Mouse (Mus musculus): ENCODE data around the gene Smchd1. TPM values are rescaled to one million over a fixed set of nuclear protein-coding genes. Genes with fewer than 3 reads are reported as not detected.

Gene Smchd1
- polyA plus RNA-seq, 1 experiment from 2014 or later, result 42.8 TPM

DNA sequence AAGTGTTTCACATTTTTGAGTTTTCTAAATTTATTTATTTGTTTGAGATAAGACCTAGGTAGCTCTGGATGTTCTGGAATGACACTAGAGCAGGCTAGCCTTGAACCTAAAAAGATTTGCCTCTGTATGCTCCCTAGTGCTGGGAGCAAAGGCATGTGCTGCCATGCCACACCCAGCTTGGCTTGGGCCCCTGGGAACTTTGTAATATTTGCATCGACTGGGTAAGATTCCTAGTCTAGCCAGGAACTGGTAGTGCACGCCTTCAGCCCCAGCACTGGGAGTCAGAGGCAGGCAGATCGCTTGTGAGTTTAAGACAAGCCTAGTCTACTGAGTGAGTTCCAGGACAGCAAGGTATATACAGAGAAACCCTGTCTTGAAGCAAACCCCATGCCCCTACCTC, 87.7 kb downstream of the Smchd1 start:
- Histone ChIP-seq H3K9me3 (replicated peaks; ENCODE audit: control insufficient read depth, low read length) (no peaks in the 10 kb centered on the region), H3K4me1 (ENCODE audit: control insufficient read depth, insufficient read depth, low read length) (no peaks in the 10 kb centered on the region), H3K9ac (ENCODE audit: low read length) (no peak overlapping the region), H3K27ac (ENCODE audit: low read length) (no peak overlapping the region), H3K27me3 (ENCODE audit: control insufficient read depth, insufficient read depth, low read length) (no peaks in the 10 kb centered on the region), H3K4me3 (replicated peaks; ENCODE audit: low read length) (no peak overlapping the region), H3K4me2 (ENCODE audit: low read depth, low read length) (no peak overlapping the region), H3K36me3 (ENCODE audit: control insufficient read depth, insufficient read depth, low read length) (peaks cover 19% of the 10 kb centered on the region; the same call in 1 of the 2 replicates)
- no peak for ATAC-seq (ENCODE audit: insufficient read depth, low FRiP score)
- 81% methylated on average over 3 of the region's 3 CpGs for WGBS

DNA sequence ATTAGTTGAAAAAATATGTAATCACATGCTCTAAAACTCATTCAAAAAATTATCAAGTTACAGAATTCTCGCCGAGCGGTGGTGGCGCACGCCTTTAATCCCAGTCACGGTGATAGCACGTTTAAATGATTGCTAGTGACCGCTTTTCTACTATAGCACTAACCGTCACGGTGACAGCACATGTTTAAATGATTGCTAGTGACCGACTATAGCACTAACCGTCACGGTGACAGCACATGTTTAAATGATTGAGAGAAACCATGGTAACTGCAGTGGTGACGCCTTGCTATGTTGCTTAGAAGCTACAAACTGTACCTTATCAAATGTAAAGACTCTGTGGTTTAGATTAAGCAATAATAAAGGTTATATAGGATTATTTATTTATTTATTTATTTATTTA, 94.8 kb downstream of the Smchd1 start:
- no peaks in the 10 kb centered on the region for H3K9me3 ChIP-seq (replicated peaks; ENCODE audit: control insufficient read depth, low read length)
- WGBS, result 94% methylated on average over 14 of the region's 14 CpGs
- no peak overlapping the region for H3K4me3 ChIP-seq (replicated peaks; ENCODE audit: low read length)
- H3K9ac ChIP-seq (ENCODE audit: low read length), result no peak overlapping the region
- no peak overlapping the region for H3K4me2 ChIP-seq (ENCODE audit: low read depth, low read length)
- H3K4me1 ChIP-seq (ENCODE audit: control insufficient read depth, insufficient read depth, low read length), result no peaks in the 10 kb centered on the region
- no peaks in the 10 kb centered on the region for H3K27me3 ChIP-seq (ENCODE audit: control insufficient read depth, insufficient read depth, low read length)
- H3K36me3 ChIP-seq (ENCODE audit: control insufficient read depth, insufficient read depth, low read length), result 0 out of 2 replicates have a peak, but pooled peaks cover 14% of the 10 kb centered on the region
- no peak overlapping the region for H3K27ac ChIP-seq (ENCODE audit: low read length)
- no peak for ATAC-seq (ENCODE audit: insufficient read depth, low FRiP score)

DNA sequence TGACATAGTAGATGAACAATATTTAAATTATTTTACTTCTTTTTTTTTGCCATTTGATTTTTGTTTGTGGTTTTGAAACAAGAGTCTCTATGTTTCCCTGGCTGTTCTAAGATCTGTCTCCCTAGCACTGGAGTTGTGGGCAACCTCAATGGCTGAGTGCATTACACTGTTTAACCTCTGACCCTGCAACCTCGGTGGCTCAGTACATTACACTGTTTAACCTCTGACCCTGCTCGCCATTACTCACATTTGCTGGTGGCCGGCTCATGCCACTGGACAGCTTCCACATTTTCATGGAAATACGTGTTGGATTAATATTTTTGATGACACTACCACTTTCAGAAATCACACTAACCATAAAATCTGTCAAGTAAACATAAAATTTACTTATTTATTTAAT, 97.2 kb downstream of the Smchd1 start:
- H3K9me3 ChIP-seq (replicated peaks; ENCODE audit: control insufficient read depth, low read length), result no peaks in the 10 kb centered on the region
- no peaks in the 10 kb centered on the region for H3K4me1 ChIP-seq (ENCODE audit: control insufficient read depth, insufficient read depth, low read length)
- no peak overlapping the region for H3K9ac ChIP-seq (ENCODE audit: low read length)
- H3K4me2 ChIP-seq (ENCODE audit: low read depth, low read length), result no peak overlapping the region
- ATAC-seq (ENCODE audit: insufficient read depth, low FRiP score), result no peak
- no peak overlapping the region for H3K27ac ChIP-seq (ENCODE audit: low read length)
- WGBS, result 40% methylated on average over 4 of the region's 4 CpGs
- no peak overlapping the region for H3K4me3 ChIP-seq (replicated peaks; ENCODE audit: low read length)
- no peaks in the 10 kb centered on the region for H3K27me3 ChIP-seq (ENCODE audit: control insufficient read depth, insufficient read depth, low read length)
- H3K36me3 ChIP-seq (ENCODE audit: control insufficient read depth, insufficient read depth, low read length), result 0 out of 2 replicates have a peak, but pooled peaks cover 14% of the 10 kb centered on the region

DNA sequence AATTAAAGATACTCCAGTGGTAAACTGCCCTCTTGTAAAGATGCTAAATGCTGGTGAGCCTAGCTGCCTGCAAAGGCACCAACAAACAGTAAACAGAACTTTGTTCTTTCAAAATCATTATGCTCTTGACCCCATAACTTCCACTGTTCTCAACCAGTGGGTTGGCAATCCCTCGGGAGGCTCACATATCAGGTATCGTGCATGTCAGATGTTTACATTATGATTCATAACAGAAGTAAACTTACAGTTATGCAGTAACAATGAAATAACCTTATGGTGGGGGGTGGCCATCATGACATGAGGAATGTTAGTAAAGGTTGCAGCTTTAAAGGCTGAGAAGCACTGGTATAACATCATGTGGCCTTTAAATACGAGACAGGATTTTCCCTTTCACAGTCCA, 119.6 kb downstream of the Smchd1 start:
- Histone ChIP-seq H3K9me3 (replicated peaks; ENCODE audit: control insufficient read depth, low read length) (no peaks in the 10 kb centered on the region), H3K27me3 (ENCODE audit: control insufficient read depth, insufficient read depth, low read length) (no peaks in the 10 kb centered on the region), H3K4me2 (ENCODE audit: low read depth, low read length) (no peak overlapping the region), H3K4me3 (replicated peaks; ENCODE audit: low read length) (no peak overlapping the region), H3K36me3 (ENCODE audit: control insufficient read depth, insufficient read depth, low read length) (peaks cover 12% of the 10 kb centered on the region), H3K4me1 (ENCODE audit: control insufficient read depth, insufficient read depth, low read length) (0 out of 2 replicates have a peak, but pooled peaks cover 3% of the 10 kb centered on the region), H3K9ac (ENCODE audit: low read length) (no peak overlapping the region), H3K27ac (ENCODE audit: low read length) (no peak overlapping the region)
- ATAC-seq (ENCODE audit: insufficient read depth, low FRiP score), result no peak
- WGBS, result 31% methylated on average over 3 of the region's 3 CpGs

DNA sequence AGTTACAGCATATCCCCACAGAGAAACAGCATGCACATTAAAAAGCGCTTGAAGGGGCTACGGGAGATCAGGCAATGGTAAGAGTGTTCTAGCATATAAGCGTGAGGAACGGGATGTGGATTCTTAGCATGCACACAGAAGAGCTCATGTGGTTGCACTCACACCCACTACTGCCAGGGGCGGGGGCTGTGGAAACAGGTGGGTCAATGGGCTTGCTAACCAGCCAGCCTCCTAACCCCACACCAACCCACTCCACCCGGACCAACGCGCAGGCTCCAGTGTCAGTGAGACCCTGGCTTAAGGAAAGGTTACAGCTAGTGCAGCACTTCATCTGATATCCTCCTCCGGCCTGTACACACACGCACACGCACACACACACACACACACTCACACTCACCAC, 120.9 kb downstream of the Smchd1 start:
- H3K9ac ChIP-seq (ENCODE audit: low read length), result no peak overlapping the region
- H3K4me2 ChIP-seq (ENCODE audit: low read depth, low read length), result no peak overlapping the region
- no peaks in the 10 kb centered on the region for H3K27me3 ChIP-seq (ENCODE audit: control insufficient read depth, insufficient read depth, low read length)
- H3K4me1 ChIP-seq (ENCODE audit: control insufficient read depth, insufficient read depth, low read length), result 0 out of 2 replicates have a peak, but pooled peaks cover 3% of the 10 kb centered on the region
- ATAC-seq (ENCODE audit: insufficient read depth, low FRiP score), result no peak
- no peak overlapping the region for H3K27ac ChIP-seq (ENCODE audit: low read length)
- H3K4me3 ChIP-seq (replicated peaks; ENCODE audit: low read length), result no peak overlapping the region
- no peaks in the 10 kb centered on the region for H3K9me3 ChIP-seq (replicated peaks; ENCODE audit: control insufficient read depth, low read length)
- 96% methylated on average over 11 of the region's 11 CpGs for WGBS
- peaks cover 12% of the 10 kb centered on the region for H3K36me3 ChIP-seq (ENCODE audit: control insufficient read depth, insufficient read depth, low read length)

DNA sequence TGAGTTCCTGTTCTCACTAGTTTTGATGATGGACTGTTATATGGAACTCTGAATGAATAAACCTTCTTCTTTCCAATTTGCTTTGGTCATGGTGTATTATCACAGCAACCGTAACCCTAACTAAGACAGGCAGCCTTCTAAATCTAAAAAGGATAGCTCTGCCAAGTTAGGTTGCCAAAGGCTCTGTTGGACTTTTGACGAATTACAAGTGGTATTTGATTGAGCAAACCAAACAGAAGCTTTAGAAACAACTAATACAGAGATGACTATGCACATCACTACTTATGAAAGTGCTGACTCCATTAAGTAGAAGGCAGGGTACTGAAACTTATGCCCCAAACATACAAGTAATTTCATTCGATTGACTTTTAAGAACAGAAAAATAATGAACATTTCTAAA, 127.0 kb downstream of the Smchd1 start:
- no peak overlapping the region for H3K4me2 ChIP-seq (ENCODE audit: low read depth, low read length)
- no peaks in the 10 kb centered on the region for H3K27me3 ChIP-seq (ENCODE audit: control insufficient read depth, insufficient read depth, low read length)
- H3K9ac ChIP-seq (ENCODE audit: low read length), result no peak overlapping the region
- H3K27ac ChIP-seq (ENCODE audit: low read length), result no peak overlapping the region
- WGBS, result 90% methylated on average over 3 of the region's 3 CpGs
- H3K36me3 ChIP-seq (ENCODE audit: control insufficient read depth, insufficient read depth, low read length), result peaks cover 18% of the 10 kb centered on the region
- 0 out of 2 replicates have a peak, but pooled peaks cover 3% of the 10 kb centered on the region for H3K4me1 ChIP-seq (ENCODE audit: control insufficient read depth, insufficient read depth, low read length)
- H3K9me3 ChIP-seq (replicated peaks; ENCODE audit: control insufficient read depth, low read length), result 0 out of 2 replicates have a peak, but pooled peaks cover 3% of the 10 kb centered on the region
- no peak for ATAC-seq (ENCODE audit: insufficient read depth, low FRiP score)
- H3K4me3 ChIP-seq (replicated peaks; ENCODE audit: low read length), result no peak overlapping the region

DNA sequence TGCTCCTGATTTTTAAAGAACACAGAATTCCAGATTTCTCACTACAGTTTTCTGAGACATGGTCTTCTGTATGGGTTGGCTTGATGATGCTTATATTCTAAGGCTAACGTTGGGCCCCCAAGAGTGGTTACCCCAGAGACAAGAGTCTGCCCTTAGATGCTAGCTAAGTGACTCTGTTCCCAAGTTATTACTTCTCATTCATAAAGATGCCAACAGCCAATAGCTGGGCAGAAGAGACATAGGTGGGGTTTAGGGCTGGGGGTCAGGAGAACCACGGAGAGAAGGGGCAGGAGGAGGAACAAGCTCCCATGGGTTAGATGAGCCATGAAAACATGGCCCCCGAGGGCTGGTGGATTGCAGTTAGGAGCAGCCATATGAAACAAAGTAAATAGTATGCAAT, 133.1 kb downstream of the Smchd1 start:
- Histone ChIP-seq H3K9me3 (replicated peaks; ENCODE audit: control insufficient read depth, low read length) (0 out of 2 replicates have a peak, but pooled peaks cover 3% of the 10 kb centered on the region), H3K36me3 (ENCODE audit: control insufficient read depth, insufficient read depth, low read length) (peaks cover 9% of the 10 kb centered on the region; the same call in 1 of the 2 replicates)
- WGBS, result 91% methylated on average over 3 of the region's 3 CpGs

DNA sequence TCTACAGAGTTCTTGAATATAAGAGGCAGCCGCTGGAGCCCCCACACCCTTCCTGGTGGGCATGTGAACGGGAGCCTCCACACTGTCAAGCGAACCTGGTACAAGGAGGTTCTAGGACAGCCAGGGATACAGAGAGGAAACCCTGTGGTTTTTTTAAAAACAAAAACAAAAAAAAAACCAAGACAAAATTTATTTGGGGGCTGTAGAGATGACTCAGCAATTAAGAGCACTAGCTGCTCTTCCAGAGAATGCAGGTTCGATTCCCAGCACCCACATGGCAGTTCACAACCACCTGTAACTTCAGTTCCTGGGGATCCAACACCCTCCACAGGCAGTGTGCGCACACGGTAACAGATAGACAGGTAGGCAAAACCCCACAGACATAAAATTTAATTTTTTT, 136.5 kb downstream of the Smchd1 start:
- no peak for ATAC-seq (ENCODE audit: insufficient read depth, low FRiP score)
- H3K4me1 ChIP-seq (ENCODE audit: control insufficient read depth, insufficient read depth, low read length), result no peaks in the 10 kb centered on the region

More for the DNA sequence above, 133.1 kb downstream of the Smchd1 start:
- no peak overlapping the region for H3K4me3 ChIP-seq (replicated peaks; ENCODE audit: low read length)
- H3K27me3 ChIP-seq (ENCODE audit: control insufficient read depth, insufficient read depth, low read length), result no peaks in the 10 kb centered on the region
- no peak overlapping the region for H3K9ac ChIP-seq (ENCODE audit: low read length)
- H3K4me2 ChIP-seq (ENCODE audit: low read depth, low read length), result no peak overlapping the region
- ATAC-seq (ENCODE audit: insufficient read depth, low FRiP score), result no peak
- no peaks in the 10 kb centered on the region for H3K4me1 ChIP-seq (ENCODE audit: control insufficient read depth, insufficient read depth, low read length)
- no peak overlapping the region for H3K27ac ChIP-seq (ENCODE audit: low read length)

DNA sequence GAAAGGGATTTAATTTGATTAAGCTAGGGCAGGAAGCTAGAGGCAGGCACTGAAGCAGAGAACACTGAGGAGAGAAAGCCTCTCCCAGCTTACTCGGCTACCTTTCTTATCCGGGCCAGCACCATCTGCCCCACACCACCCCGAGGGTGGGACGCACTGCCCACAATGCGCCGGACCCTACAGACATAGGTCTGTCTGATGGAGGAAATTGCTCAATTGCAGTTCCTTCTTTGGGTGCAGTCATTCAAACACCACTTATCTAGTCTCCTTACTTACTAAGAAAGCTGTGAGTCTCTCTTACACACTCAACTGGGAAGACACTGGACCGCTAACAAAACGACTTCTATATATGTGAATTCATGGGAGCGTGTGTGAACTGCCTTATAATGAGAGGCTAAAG, 137.6 kb downstream of the Smchd1 start:
- no peak overlapping the region for H3K27ac ChIP-seq (ENCODE audit: low read length)
- H3K27me3 ChIP-seq (ENCODE audit: control insufficient read depth, insufficient read depth, low read length), result no peaks in the 10 kb centered on the region
- H3K4me1 ChIP-seq (ENCODE audit: control insufficient read depth, insufficient read depth, low read length), result no peaks in the 10 kb centered on the region
- H3K4me2 ChIP-seq (ENCODE audit: low read depth, low read length), result no peak overlapping the region
- no peak for ATAC-seq (ENCODE audit: insufficient read depth, low FRiP score)
- H3K9ac ChIP-seq (ENCODE audit: low read length), result no peak overlapping the region
- H3K9me3 ChIP-seq (replicated peaks; ENCODE audit: control insufficient read depth, low read length), result no peaks in the 10 kb centered on the region
- H3K4me3 ChIP-seq (replicated peaks; ENCODE audit: low read length), result no peak overlapping the region
- 87% methylated on average over 9 of the region's 9 CpGs for WGBS
- no peaks in the 10 kb centered on the region for H3K36me3 ChIP-seq (ENCODE audit: control insufficient read depth, insufficient read depth, low read length)

More for the DNA sequence above, 136.5 kb downstream of the Smchd1 start:
- 96% methylated on average over 6 of the region's 6 CpGs for WGBS
- Histone ChIP-seq H3K4me2 (ENCODE audit: low read depth, low read length) (no peak overlapping the region), H3K36me3 (ENCODE audit: control insufficient read depth, insufficient read depth, low read length) (0 out of 2 replicates have a peak, but pooled peaks cover 4% of the 10 kb centered on the region), H3K27ac (ENCODE audit: low read length) (no peak overlapping the region), H3K27me3 (ENCODE audit: control insufficient read depth, insufficient read depth, low read length) (no peaks in the 10 kb centered on the region), H3K9ac (ENCODE audit: low read length) (no peak overlapping the region), H3K4me3 (replicated peaks; ENCODE audit: low read length) (no peak overlapping the region), H3K9me3 (replicated peaks; ENCODE audit: control insufficient read depth, low read length) (0 out of 2 replicates have a peak, but pooled peaks cover 3% of the 10 kb centered on the region)

Data from stomach, embryonic 16.5 days (tissue).